Mouse (Mus musculus) embryonic facial prominence, embryonic 12.5 days (tissue): Measurements from ENCODE around the gene Zfp989. TPM values are rescaled to one million over a fixed set of nuclear protein-coding genes. Genes with fewer than 3 reads are reported as not detected.
"Not testable (repeated sequence)": the region's sequence is repeated elsewhere in the genome, so short reads cannot be mapped to it uniquely, and the experiment has no call there.

ENCODE experiments used
- ATAC-seq: fragments of 200-750 bp; cut with Nextera tagmentation; 2 replicates; pipeline ENCODE4 v1.8.0; 2017; ENCODE audit not compliant: insufficient number of reproducible peaks, insufficient read depth, low FRiP score, low TSS enrichment
- H3K27ac ChIP-seq: fragments of 300-500 bp; sonication (generic); 2 replicates; pipeline ENCODE4 v1.5.1; 2016; ENCODE audit warnings: mild to moderate bottlenecking
- H3K27me3 ChIP-seq: fragments of 300-500 bp; sonication (generic); 2 replicates; pipeline ENCODE4 v1.6.1; 2016; ENCODE audit warnings: mild to moderate bottlenecking, moderate library complexity
- H3K36me3 ChIP-seq: fragments of 300-500 bp; sonication (generic); 2 replicates; pipeline ENCODE4 v1.6.1; 2016; ENCODE audit warnings: mild to moderate bottlenecking
- H3K4me1 ChIP-seq: fragments of 300-500 bp; sonication (generic); 2 replicates; pipeline ENCODE4 v1.6.1; 2016
- H3K4me2 ChIP-seq: fragments of 300-500 bp; sonication (generic); replicated peaks from 2 replicates; pipeline ENCODE4 v1.6.1; 2016; ENCODE audit warnings: mild to moderate bottlenecking, moderate library complexity
- H3K4me3 ChIP-seq: fragments of 300-500 bp; sonication (generic); 2 replicates; pipeline ENCODE4 v1.5.1; 2016; ENCODE audit warnings: mild to moderate bottlenecking
- H3K9ac ChIP-seq: fragments of 300-500 bp; sonication (generic); 2 replicates; pipeline ENCODE4 v1.6.1; 2016; ENCODE audit warnings: mild to moderate bottlenecking, moderate library complexity
- H3K9me3 ChIP-seq: fragments of 300-500 bp; sonication (generic); 2 replicates; pipeline ENCODE4 v1.6.1; 2016; ENCODE audit warnings: mild to moderate bottlenecking, moderate library complexity
- WGBS: fragments of 180-500 bp; shearing (Covaris S2); methylation state at CpG from one replicate; pipeline ENCODE4 v1.1.7; 2016; 5-methylcytosine and 5-hydroxymethylcytosine counted together
- polyA plus RNA-seq: library from polyadenylated mRNA; unstranded; fragments of >200 nt; fragmentation: Nextera tagmentation; extraction: Ambion mirVana; gene quantifications from 2 replicates; pipeline ENCODE4 v1.2.1, GENCODE M21; 2016

Zfp989 gene
- polyA plus RNA-seq: not detected in 2 replicates

DNA sequence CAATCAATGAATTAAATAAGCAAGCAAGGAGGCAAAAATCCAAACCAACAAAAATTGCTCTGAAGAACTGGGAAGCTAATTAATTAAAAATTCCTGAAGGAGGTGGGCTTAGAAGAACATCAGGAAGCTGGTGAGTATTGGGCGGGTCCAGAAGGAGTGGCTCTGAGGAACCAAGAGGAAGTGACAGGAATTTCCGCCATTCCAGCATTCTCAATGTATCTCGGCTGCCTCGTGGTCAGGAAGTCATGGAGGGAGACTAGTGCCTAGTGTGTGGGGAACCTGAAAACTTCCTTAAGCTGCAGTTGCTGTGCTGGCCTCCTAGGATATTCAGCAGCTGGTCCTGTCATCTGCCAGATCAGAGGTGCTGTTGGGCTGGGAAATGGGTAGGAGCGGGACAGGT lies at the start of gene Zfp989:
Gene Zfp989, plus strand, starts transcription at position 220 of the 400 bp plus-strand sequence.
- WGBS: 89% methylated on average over 5 of the region's 5 CpGs

GRCm38 (mm10) chr4:146932311-146933082 lies 39.3 kb upstream of the Zfp989 start:
- Histone ChIP-seq H3K36me3 (no peaks in the 10 kb centered on the region), H3K4me1 (no peaks in the 10 kb centered on the region), H3K27me3 (peaks cover 12% of the 10 kb centered on the region), H3K4me3 (peak overlapping the region; percentile 30), H3K9me3 (peaks cover 13% of the 10 kb centered on the region), H3K9ac (no peak overlapping the region), H3K27ac (no peak overlapping the region), H3K4me2 (peak overlapping the region; percentile 49)
- 9% methylated on average over 73 of the region's 77 CpGs for WGBS
- ATAC-seq: no peak

More for the DNA sequence above, at the start of gene Zfp989:
- not testable (repeated sequence) for H3K4me3 ChIP-seq, H3K36me3 ChIP-seq, H3K27ac ChIP-seq, H3K4me2 ChIP-seq, H3K9me3 ChIP-seq, H3K9ac ChIP-seq, H3K27me3 ChIP-seq, ATAC-seq, H3K4me1 ChIP-seq

DNA sequence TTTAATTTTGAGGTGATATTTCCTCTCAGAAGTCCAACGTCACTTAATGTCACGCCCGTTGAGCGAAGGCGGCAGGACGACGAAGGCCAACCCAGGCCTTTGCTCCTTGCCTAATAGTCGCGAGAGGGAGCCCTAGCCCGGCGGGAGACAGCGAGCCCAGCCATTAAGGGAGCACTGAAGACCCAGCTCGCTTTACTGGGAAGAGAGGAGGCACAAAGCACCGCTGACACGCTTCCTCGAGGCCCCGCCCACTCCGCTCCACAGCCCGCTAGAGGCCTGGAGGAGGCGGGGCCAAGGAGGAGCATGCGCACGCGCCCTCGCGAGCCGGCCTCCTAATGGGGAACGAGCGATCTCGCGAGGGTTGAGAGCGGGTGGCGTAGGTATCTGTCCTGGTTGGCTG lies 30.1 kb upstream of the Zfp989 start:
- H3K9ac ChIP-seq, H3K4me2 ChIP-seq, H3K27ac ChIP-seq, ATAC-seq, H3K4me1 ChIP-seq, H3K27me3 ChIP-seq, H3K36me3 ChIP-seq, H3K4me3 ChIP-seq: not testable (repeated sequence)
- H3K9me3 ChIP-seq: peaks cover 11% of the 10 kb centered on the region; the same call in 1 of the 2 replicates
- WGBS: 60% methylated on average over 32 of the region's 32 CpGs

DNA sequence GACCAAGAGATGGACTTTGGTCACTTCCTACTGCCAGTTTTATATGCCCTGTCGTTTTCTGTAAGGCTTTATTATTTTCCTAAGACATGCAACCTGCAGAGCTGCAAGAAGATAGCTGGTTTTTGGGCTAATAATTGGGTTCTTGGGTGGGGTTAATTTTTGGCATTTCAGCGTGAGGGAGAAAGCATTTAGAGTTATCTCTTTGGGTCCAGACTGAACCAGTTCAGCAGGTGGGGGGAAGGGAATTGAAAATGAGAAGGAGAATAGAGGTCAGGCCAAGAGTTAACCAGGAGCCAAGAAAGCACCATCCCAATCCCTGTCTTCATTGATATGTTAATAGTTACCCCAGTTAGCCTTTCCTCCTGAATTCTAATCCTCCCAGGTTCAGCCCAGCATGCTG lies 4.8 kb downstream of the Zfp989 start:
- not testable (repeated sequence) for H3K4me1 ChIP-seq, ATAC-seq, H3K27ac ChIP-seq, H3K36me3 ChIP-seq, H3K27me3 ChIP-seq, H3K9me3 ChIP-seq, H3K9ac ChIP-seq, H3K4me3 ChIP-seq, H3K4me2 ChIP-seq
- WGBS: 20% methylated on average over 2 of the region's 2 CpGs

- WGBS: no CpG with 5 or more reads among the region's 1 CpGs
- not testable (repeated sequence) for ATAC-seq, H3K27me3 ChIP-seq
These were observed 46.6 kb downstream of the Zfp989 start for GRCm38 (mm10) chr4:147018400-147018799.

GRCm38 (mm10) chr4:147021550-147021949 lies 49.8 kb downstream of the Zfp989 start, which contains the start of gene Rex2:
Gene Rex2, plus strand, starts transcription at chr4:147021850.
- WGBS: no CpG with 5 or more reads among the region's 6 CpGs
- not testable (repeated sequence) for H3K27ac ChIP-seq, H3K9ac ChIP-seq

More at GRCm38 (mm10) chr4:147018400-147018799, 46.6 kb downstream of the Zfp989 start:
- H3K27ac ChIP-seq, H3K36me3 ChIP-seq, H3K4me3 ChIP-seq, H3K9me3 ChIP-seq, H3K4me1 ChIP-seq, H3K4me2 ChIP-seq, H3K9ac ChIP-seq: not testable (repeated sequence)

GRCm38 (mm10) chr4:147026374-147026773 lies 54.6 kb downstream of the Zfp989 start:
- H3K9me3 ChIP-seq, H3K36me3 ChIP-seq, H3K27me3 ChIP-seq, ATAC-seq, H3K4me3 ChIP-seq, H3K9ac ChIP-seq, H3K4me2 ChIP-seq, H3K27ac ChIP-seq, H3K4me1 ChIP-seq: not testable (repeated sequence)
- WGBS: 61% methylated on average over 1 of the region's 1 CpGs

More at GRCm38 (mm10) chr4:147021550-147021949, 49.8 kb downstream of the Zfp989 start, which contains the start of gene Rex2:
- H3K4me3 ChIP-seq, ATAC-seq, H3K36me3 ChIP-seq, H3K4me2 ChIP-seq, H3K4me1 ChIP-seq, H3K27me3 ChIP-seq, H3K9me3 ChIP-seq: not testable (repeated sequence)

DNA sequence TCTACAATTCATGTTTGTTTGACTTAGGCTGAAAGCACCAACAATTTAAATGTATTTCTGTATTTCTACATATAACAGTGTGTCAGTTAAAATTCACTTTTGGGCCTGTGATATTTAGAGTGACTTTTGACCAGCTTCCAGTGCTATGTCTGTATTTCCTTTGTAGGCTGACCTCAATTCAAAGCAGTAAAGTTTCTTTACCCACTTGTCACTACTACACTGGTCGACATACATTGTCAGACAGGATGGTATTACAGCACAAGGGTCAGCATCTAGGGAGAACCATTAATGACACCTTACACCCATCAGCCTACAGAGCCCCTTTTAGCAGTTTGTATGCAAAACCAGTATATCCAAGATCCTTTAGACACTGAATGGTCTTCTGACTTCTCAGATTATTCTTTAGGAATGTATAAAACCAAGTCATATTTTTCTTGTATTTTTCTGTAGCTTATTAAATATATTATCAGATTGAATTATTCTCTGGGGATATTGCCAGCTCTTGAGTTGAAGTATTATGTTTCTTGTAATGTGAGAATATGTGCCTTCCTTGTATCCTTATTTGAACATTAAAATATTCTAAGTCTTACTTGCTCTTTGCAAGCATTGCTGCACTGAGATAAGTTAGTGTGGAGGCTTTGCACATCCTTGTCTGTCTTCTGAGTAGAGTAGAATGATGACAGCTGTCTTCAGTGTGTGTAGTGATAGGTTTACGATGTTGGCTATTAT lies 59.7 kb downstream of the Zfp989 start:
- H3K4me1 ChIP-seq, ATAC-seq, H3K9me3 ChIP-seq: not testable (repeated sequence)

More for the DNA sequence above, 59.7 kb downstream of the Zfp989 start:
- H3K27ac ChIP-seq, H3K36me3 ChIP-seq, H3K27me3 ChIP-seq, H3K4me3 ChIP-seq, H3K9ac ChIP-seq, H3K4me2 ChIP-seq: not testable (repeated sequence)
- WGBS: 90% methylated on average over 1 of the region's 2 CpGs

Other genes starting within 250 kb of the Zfp989 start
- gene Gm21411, start 62.4 kb upstream of the Zfp989 start, polyA plus RNA-seq: not detected in 2 replicates
- 0.06 TPM in 1 of 2 replicates, not detected in the other for gene Rex2, start 49.9 kb downstream of the Zfp989 start, polyA plus RNA-seq
- 8.0 TPM in 2 replicates for gene Zfp991, start 160.1 kb downstream of the Zfp989 start, polyA plus RNA-seq